Mouse (Mus musculus): ENCODE data around the gene Ncapg. TPM values are rescaled to one million over a fixed set of nuclear protein-coding genes. Genes with fewer than 3 reads are reported as not detected.

The Ncapg gene
- total RNA-seq, 2 experiments from 2014 or later = 0.23 to 0.30 TPM

DNA sequence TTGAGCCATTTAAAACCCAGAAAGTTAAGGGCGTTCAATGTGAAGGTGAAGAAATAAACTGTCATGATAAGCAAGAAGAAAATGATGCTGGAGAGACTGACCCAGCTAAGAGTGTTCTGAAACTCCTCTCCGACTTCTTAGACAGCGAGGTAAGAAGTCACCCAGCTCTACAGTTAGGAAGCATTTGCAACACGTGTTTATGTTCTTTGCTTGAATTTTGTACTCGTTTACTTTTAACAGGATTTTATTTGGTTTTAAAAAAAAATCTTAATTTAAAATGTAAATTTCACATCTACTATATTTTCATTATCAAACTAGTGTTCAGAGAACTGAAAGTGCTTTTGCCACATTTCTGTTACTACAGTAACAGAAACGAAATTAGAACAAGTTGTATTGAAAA is 22.0 kb downstream of the Ncapg start:
- no peak for DNase-seq (ENCODE audit: low spot score in 2 of 2)

DNA sequence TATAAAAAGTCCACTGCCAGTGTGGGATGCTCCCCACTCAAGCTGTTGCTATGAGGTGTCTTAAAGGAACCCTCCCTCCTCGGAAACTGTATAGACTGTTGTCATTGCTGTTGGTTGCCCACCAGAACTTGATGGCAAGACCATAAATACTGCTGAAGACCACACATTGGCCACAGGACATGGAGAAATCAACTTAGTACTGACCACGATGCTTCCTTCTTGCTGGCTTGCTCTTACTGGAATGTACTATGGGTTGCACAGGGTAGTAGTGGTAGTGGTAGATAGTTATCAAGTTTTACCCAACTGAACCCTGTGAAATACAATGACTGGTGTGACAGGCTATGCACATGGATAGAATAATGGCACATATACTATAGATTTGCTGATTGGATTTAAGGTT is 37.1 kb downstream of the Ncapg start:
- no peak for DNase-seq (ENCODE audit: low spot score in 2 of 2)

DNA sequence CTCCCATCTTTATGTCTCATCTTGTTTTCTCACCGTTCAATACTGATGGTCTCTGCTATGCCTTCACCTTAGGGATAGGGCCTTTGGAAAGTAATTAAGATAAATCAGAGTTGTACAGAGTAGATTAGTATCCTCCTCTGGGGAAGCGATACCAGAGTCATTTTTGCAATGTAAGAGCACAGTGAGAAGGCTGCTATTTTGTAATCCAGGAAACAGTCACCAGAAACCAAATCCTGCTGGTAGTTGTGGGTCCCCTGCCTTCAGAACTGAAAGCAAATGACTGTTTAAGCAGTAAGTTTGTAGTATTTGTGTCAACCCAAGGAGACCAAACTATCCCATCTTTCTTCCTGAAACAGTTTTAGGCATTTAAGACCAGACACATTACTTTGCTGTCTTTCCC is 39.9 kb downstream of the Ncapg start:
- DNase-seq (ENCODE audit: low spot score in 2 of 2) = no peak

DNA sequence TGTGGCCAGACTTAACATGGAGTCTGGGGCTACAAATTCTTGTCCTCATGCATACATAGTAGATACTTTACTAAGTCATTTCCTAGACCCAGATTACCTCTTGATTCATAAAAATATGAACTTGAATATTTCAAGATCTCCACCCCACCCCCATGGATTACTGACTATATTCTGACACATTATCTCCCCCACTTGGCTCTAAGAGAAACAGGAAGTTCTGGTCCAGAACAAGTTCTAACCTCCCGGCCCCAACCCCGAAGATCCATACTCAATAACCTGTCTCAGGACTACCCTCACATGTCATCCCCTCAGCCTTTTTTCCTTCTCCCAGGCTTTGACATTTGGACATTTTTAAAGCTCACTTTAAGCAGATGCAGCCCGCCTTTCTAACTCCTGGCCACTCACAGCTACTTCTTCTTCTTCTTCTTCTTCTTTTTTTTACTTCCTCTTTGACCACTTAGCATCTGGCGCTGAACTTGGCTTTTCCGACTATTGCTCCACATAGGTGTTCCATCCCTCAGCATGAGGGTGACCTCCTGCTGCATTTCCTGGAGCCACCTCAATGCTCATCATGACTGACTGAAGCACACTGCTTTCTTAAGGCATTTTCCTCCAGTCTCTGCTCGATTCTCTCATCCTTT is 49.2 kb downstream of the Ncapg start:
- DNase-seq (ENCODE audit: low spot score in 2 of 2) = no peak

DNA sequence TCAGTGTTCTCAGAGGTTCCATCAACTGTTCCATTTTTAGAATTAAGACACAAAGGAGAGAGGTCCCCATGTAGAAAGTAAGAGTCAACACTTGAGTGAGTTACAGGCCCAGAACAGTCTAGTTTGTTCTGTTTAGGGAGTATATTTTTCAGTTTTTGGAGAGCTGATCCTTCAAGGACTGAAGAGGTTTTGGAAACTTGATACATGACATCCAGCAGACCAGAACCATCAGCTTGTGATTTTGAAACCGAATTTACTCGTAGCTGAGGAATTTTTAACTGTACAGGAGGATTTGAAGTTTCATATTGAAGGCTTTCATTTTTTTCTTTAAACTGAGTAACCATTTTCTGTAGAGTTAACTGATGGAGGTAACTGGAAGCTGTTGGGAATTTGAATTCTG is 64.0 kb downstream of the Ncapg start:
- DNase-seq (ENCODE audit: low spot score in 2 of 2) = no peak

DNA sequence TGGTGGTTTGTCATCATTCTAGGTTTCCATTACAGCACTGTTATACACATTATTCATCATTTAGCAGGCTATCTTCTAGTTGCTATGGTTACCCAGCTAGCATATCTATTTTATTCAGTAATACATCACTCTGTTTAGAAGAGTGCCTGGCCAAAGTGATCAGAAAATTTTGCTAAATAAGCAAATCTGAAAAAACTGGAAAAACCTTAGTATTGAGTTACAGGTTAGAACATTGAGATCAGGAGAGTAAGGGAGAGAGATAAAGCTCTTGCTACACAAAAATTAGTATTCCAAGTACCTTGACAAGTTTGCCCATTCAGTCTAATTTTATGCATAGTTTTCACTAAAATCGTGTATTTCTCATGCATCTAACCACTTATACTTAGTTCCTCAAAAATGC is 68.2 kb downstream of the Ncapg start:
- no peak for DNase-seq (ENCODE audit: low spot score in 2 of 2)

Other genes with a start within 250 kb of the Ncapg start
- gene Qdpr, start 219.7 kb upstream of the Ncapg start, total RNA-seq (2021) = 100 to 1,000 TPM; 150 to 168 TPM
- 1 to 10 TPM in 1 of 2 experiments, under 1 TPM in 1; 0.98 to 1.1 TPM for gene Clrn2, start 216.2 kb upstream of the Ncapg start, total RNA-seq (2021)
- 10 to 100 TPM; 49.3 to 60.6 TPM for gene Lap3, start 176.5 kb upstream of the Ncapg start, total RNA-seq (2021)
- gene Med28, start 149.7 kb upstream of the Ncapg start, total RNA-seq (2021) = 100 to 1,000 TPM; 106 to 114 TPM
- 1 to 10 TPM; 7.3 to 7.6 TPM for gene Fam184b, start 30.3 kb upstream of the Ncapg start, total RNA-seq (2021)
- 10 to 100 TPM; 25.5 to 27.2 TPM for gene Lcorl, start 187.7 kb downstream of the Ncapg start, total RNA-seq (2021)

All from left cerebral cortex, adult 18-20 months (tissue).